10 mouse cellular contexts compared by ENCODE assay signal in genomic region chr3:152121169-152122009, GRCm38 (mm10). TPM values are rescaled to one million over a fixed set of nuclear protein-coding genes. Genes with fewer than 3 reads are reported as not detected.
DNase-seq lines count a peak whose midpoint lies in the region; ATAC-seq and TF ChIP-seq lines count a peak whose summit lies in the region.
"Had no signal": no experiment of that assay in that cellular context is flagged by ENCODE, and none has a peak within 500 bp of the region (broad histone marks: within the 10 kb centered on the region; RNA-seq: fewer than 3 reads in every experiment).

No protein-coding gene starts in this region.

- ATAC-seq in lung, embryonic 14.5 days (ENCODE audit: insufficient read depth), result peak; percentile 41; the same call in 1 of the 2 replicates
- peak; percentile 33 for ATAC-seq in common myeloid progenitor, adult 5-6 weeks (replicated peaks; ENCODE audit: low read depth, poor library complexity, severe bottlenecking)
- peak; percentile 27; the same call in 1 of the 2 replicates for ATAC-seq in intestine, embryonic 16.5 days
- no peak for ATAC-seq in stomach, embryonic 14.5 days (ENCODE audit: insufficient number of reproducible peaks, insufficient read depth, low FRiP score, low read depth)
- no peak for ATAC-seq in midbrain, embryonic 13.5 days

- DNase-seq in lung, embryonic 14.5 days, result no peak
- DNase-seq in lung, postnatal 4 days, result no peak
- DNase-seq in cerebellum, postnatal 10 days, result no peak

- no peak for TF ChIP-seq CTCF in lung, embryonic 14.5 days (IDR thresholded peaks at IDR 0.05; ENCODE audit: low read depth)

- H3K27me3 ChIP-seq in lung, embryonic 14.5 days (ENCODE audit: insufficient read depth, low read length), result no peaks in the 10 kb centered on the region
- H3K27me3 ChIP-seq in intestine, embryonic 16.5 days (replicated peaks; ENCODE audit: control insufficient read depth, insufficient read depth, low read length), result no peaks in the 10 kb centered on the region
- no peaks in the 10 kb centered on the region for H3K27me3 ChIP-seq in stomach, embryonic 14.5 days (ENCODE audit: control insufficient read depth, insufficient read depth, low read length)
- H3K27me3 ChIP-seq in midbrain, embryonic 13.5 days, result no peaks in the 10 kb centered on the region
- H3K27me3 ChIP-seq: limb, embryonic 12.5 days had no signal

- no peaks in the 10 kb centered on the region for H3K9me3 ChIP-seq in lung, embryonic 14.5 days (ENCODE audit: low read depth, low read length)
- no peaks in the 10 kb centered on the region for H3K9me3 ChIP-seq in intestine, embryonic 16.5 days (ENCODE audit: control insufficient read depth, low read length)
- no peaks in the 10 kb centered on the region for H3K9me3 ChIP-seq in stomach, embryonic 14.5 days (ENCODE audit: control insufficient read depth, low read depth, low read length)
- no peaks in the 10 kb centered on the region for H3K9me3 ChIP-seq in midbrain, embryonic 13.5 days

- no peak overlapping the region for H3K4me2 ChIP-seq in lung, embryonic 14.5 days
- H3K4me2 ChIP-seq in intestine, embryonic 16.5 days (ENCODE audit: low read depth, low read length), result no peak overlapping the region
- no peak overlapping the region for H3K4me2 ChIP-seq in stomach, embryonic 14.5 days (replicated peaks; ENCODE audit: low read depth, low read length)
- no peak overlapping the region for H3K4me2 ChIP-seq in midbrain, embryonic 13.5 days (replicated peaks)
- H3K4me2 ChIP-seq: limb, embryonic 12.5 days had no signal

- H3K36me3 ChIP-seq in lung, embryonic 14.5 days (ENCODE audit: insufficient read depth), result no peaks in the 10 kb centered on the region
- no peaks in the 10 kb centered on the region; the same call in 1 of the 2 replicates for H3K36me3 ChIP-seq in intestine, embryonic 16.5 days (ENCODE audit: control insufficient read depth, insufficient read depth, low read length)
- H3K36me3 ChIP-seq in stomach, embryonic 14.5 days (ENCODE audit: control insufficient read depth, insufficient read depth, low read length), result no peaks in the 10 kb centered on the region
- H3K36me3 ChIP-seq in midbrain, embryonic 13.5 days, result no peaks in the 10 kb centered on the region
- H3K36me3 ChIP-seq: limb, embryonic 12.5 days had no signal

- no peak overlapping the region for H3K9ac ChIP-seq in lung, embryonic 14.5 days
- H3K9ac ChIP-seq in intestine, embryonic 16.5 days (ENCODE audit: low read depth, low read length), result no peak overlapping the region
- H3K9ac ChIP-seq in stomach, embryonic 14.5 days (replicated peaks; ENCODE audit: low read depth, low read length), result no peak overlapping the region
- H3K9ac ChIP-seq in midbrain, embryonic 13.5 days (replicated peaks), result no peak overlapping the region
- H3K9ac ChIP-seq: limb, embryonic 12.5 days had no signal

- H3K4me1 ChIP-seq in lung, embryonic 14.5 days (ENCODE audit: insufficient read depth), result peaks cover 8% of the 10 kb centered on the region
- peaks cover 17% of the 10 kb centered on the region for H3K4me1 ChIP-seq in intestine, embryonic 16.5 days (ENCODE audit: control insufficient read depth, insufficient read depth, low read length)
- H3K4me1 ChIP-seq in stomach, embryonic 14.5 days (ENCODE audit: control insufficient read depth, insufficient read depth, low read length), result peaks cover 4% of the 10 kb centered on the region; the same call in 1 of the 2 replicates
- H3K4me1 ChIP-seq in midbrain, embryonic 13.5 days (replicated peaks), result no peaks in the 10 kb centered on the region
- H3K4me1 ChIP-seq: limb, embryonic 12.5 days had no signal

- 57% methylated on average over 11 of the region's 11 CpGs for WGBS in lung, embryonic 14.5 days
- WGBS in intestine, embryonic 16.5 days, result 70% methylated on average over 11 of the region's 11 CpGs
- 76% methylated on average over 11 of the region's 11 CpGs for WGBS in stomach, embryonic 14.5 days
- WGBS in midbrain, embryonic 13.5 days, result 89% methylated on average over 11 of the region's 11 CpGs

- peak overlapping the region; percentile 66 for H3K27ac ChIP-seq in lung, embryonic 14.5 days (ENCODE audit: low read depth)
- peak overlapping the region; percentile 70 for H3K27ac ChIP-seq in intestine, embryonic 16.5 days (ENCODE audit: low read length)
- peak overlapping the region; percentile 48; the same call in 1 of the 2 replicates for H3K27ac ChIP-seq in stomach, embryonic 14.5 days (ENCODE audit: low read length)
- H3K27ac ChIP-seq in midbrain, embryonic 13.5 days, result no peak overlapping the region
- H3K27ac ChIP-seq: limb, embryonic 12.5 days had no signal

- no peak overlapping the region for H3K4me3 ChIP-seq in lung, embryonic 14.5 days (ENCODE audit: low read depth, low read length)
- H3K4me3 ChIP-seq in intestine, embryonic 16.5 days (ENCODE audit: low read length), result no peak overlapping the region
- no peak overlapping the region for H3K4me3 ChIP-seq in stomach, embryonic 14.5 days (ENCODE audit: low read depth, low read length)
- no peak overlapping the region for H3K4me3 ChIP-seq in midbrain, embryonic 13.5 days (replicated peaks)
- H3K4me3 ChIP-seq: limb, embryonic 12.5 days had no signal

RNA-seq across cellular contexts. Expression of gene Gipc2, which starts 44.6 kb away (rescaled TPM):
- polyA plus RNA-seq in lung, embryonic 14.5 days (2014; fragmentation: Nextera tagmentation; extraction: Ambion mirVana), result 4.3 and 6.8 TPM in 2 replicates
- total RNA-seq in common myeloid progenitor, adult 5-6 weeks (2017), result 1.2 TPM in 1 of 2 replicates, not detected in the other
- 244 TPM in 2 replicates for polyA plus RNA-seq in intestine, embryonic 16.5 days (2015; fragmentation: Nextera tagmentation; extraction: Ambion mirVana)
- 43.8 and 51.8 TPM in 2 replicates for polyA plus RNA-seq in stomach, embryonic 14.5 days (2014; fragmentation: Nextera tagmentation; extraction: Ambion mirVana)
- 3.4 and 5.3 TPM in 2 replicates for polyA plus RNA-seq in midbrain, embryonic 13.5 days (2015; fragmentation: Nextera tagmentation; extraction: Ambion mirVana)
- total RNA-seq: hematopoietic stem cell, adult 5-6 weeks had no signal
- polyA plus RNA-seq: erythroblast, embryonic 14.5 days had no signal

Comparison
In these comparisons a context has a peak if more than half of its experiments do, and no peak if none do; other contexts are left out.
1. ATAC-seq: peak in lung, embryonic 14.5 days (single experiment), common myeloid progenitor, adult 5-6 weeks (single experiment) and intestine, embryonic 16.5 days (single experiment); none in stomach, embryonic 14.5 days (single experiment) and midbrain, embryonic 13.5 days (single experiment).